9 mouse cellular contexts compared by ENCODE assay signal in genomic region chr2:35728633-35729032, GRCm38 (mm10).
DNase-seq lines count a peak whose midpoint lies in the region; ATAC-seq and TF ChIP-seq lines count a peak whose summit lies in the region.
"Had no signal": no experiment of that assay in that cellular context is flagged by ENCODE, and none has a peak within 500 bp of the region (broad histone marks: within the 10 kb centered on the region; RNA-seq: fewer than 3 reads in every experiment).

No protein-coding gene starts in this region.

- TF ChIP-seq CTCF in E14TG2a.4 (conservative IDR thresholded peaks at IDR 0.05; ENCODE audit: low read length): no peak

- no peaks in the 10 kb centered on the region for H3K9me3 ChIP-seq in heart, embryonic 14.5 days (ENCODE audit: control insufficient read depth, low read length)
- no peaks in the 10 kb centered on the region for H3K9me3 ChIP-seq in E14TG2a.4 (ENCODE audit: low read length)
- H3K9me3 ChIP-seq in embryonic facial prominence, embryonic 13.5 days: 0 out of 2 replicates have a peak, but pooled peaks cover 4% of the 10 kb centered on the region
- no peaks in the 10 kb centered on the region for H3K9me3 ChIP-seq in limb, embryonic 15.5 days

- H3K27me3 ChIP-seq in heart, embryonic 14.5 days (ENCODE audit: control insufficient read depth, insufficient read depth, low read length): no peaks in the 10 kb centered on the region
- H3K27me3 ChIP-seq in E14TG2a.4 (ENCODE audit: insufficient read depth, low read length): no peaks in the 10 kb centered on the region
- no peaks in the 10 kb centered on the region for H3K27me3 ChIP-seq in embryonic facial prominence, embryonic 13.5 days
- no peaks in the 10 kb centered on the region for H3K27me3 ChIP-seq in limb, embryonic 15.5 days
- H3K27me3 ChIP-seq: Patski had no signal

- peaks cover 79% of the 10 kb centered on the region for H3K36me3 ChIP-seq in heart, embryonic 14.5 days (ENCODE audit: control insufficient read depth, insufficient read depth, low read length)
- H3K36me3 ChIP-seq in E14TG2a.4 (ENCODE audit: insufficient read depth, low read length): peaks cover 67% of the 10 kb centered on the region
- H3K36me3 ChIP-seq in embryonic facial prominence, embryonic 13.5 days: peaks cover 83% of the 10 kb centered on the region
- peaks cover 70% of the 10 kb centered on the region for H3K36me3 ChIP-seq in limb, embryonic 15.5 days

- H3K9ac ChIP-seq in heart, embryonic 14.5 days (ENCODE audit: low read length): no peak overlapping the region; the same call in 1 of the 2 replicates
- H3K9ac ChIP-seq in embryonic facial prominence, embryonic 13.5 days: 0 out of 2 replicates have a peak overlapping the region, but pooled peaks have one; percentile 23
- H3K9ac ChIP-seq in limb, embryonic 15.5 days: no peak overlapping the region

- H3K27ac ChIP-seq in heart, embryonic 14.5 days (replicated peaks in 1 of 2; ENCODE audit: control insufficient read depth in 1 of 2, insufficient read depth in 1 of 2, low read depth in 2 of 2, low read length in 2 of 2): peak overlapping the region in 1 of 2 experiments; percentile 67; a peak in 3 of 4 replicates
- H3K27ac ChIP-seq in embryonic facial prominence, embryonic 13.5 days: peak overlapping the region; percentile 61; the same call in 1 of the 2 replicates
- peak overlapping the region; percentile 33 for H3K27ac ChIP-seq in limb, embryonic 15.5 days

- 25% methylated on average over 5 of the region's 5 CpGs for WGBS in heart, embryonic 14.5 days
- 28% methylated on average over 5 of the region's 5 CpGs for WGBS in embryonic facial prominence, embryonic 13.5 days
- WGBS in limb, embryonic 15.5 days: 36% methylated on average over 5 of the region's 5 CpGs

- no peak overlapping the region for H3K4me2 ChIP-seq in heart, embryonic 14.5 days (ENCODE audit: low read length)
- no peak overlapping the region for H3K4me2 ChIP-seq in embryonic facial prominence, embryonic 13.5 days
- no peak overlapping the region for H3K4me2 ChIP-seq in limb, embryonic 15.5 days

- DNase-seq in heart, postnatal 4 days: no peak
- DNase-seq in thymus, postnatal 10 days (ENCODE audit: low spot score in 2 of 2): no peak
- DNase-seq in left cerebral cortex, postnatal 36 days (ENCODE audit: low spot score in 2 of 2): no peak
- DNase-seq in cerebellum, adult 18-20 months: no peak

- intact Hi-C loops in left cerebral cortex, postnatal 36 days (cut with DNase I): loop anchor here (10.0 kb wide), 1 partner anchor 174 kb away; the partner anchor contains the start of gene Dab2ip

- peak; percentile 14; the same call in 1 of the 2 replicates for ATAC-seq in heart, embryonic 14.5 days (ENCODE audit: insufficient number of reproducible peaks, insufficient read depth, low FRiP score, low read depth)
- ATAC-seq in embryonic facial prominence, embryonic 13.5 days (ENCODE audit: insufficient number of reproducible peaks, insufficient read depth, low FRiP score, low TSS enrichment, low read depth): no peak
- 0 out of 2 replicates have a peak, but pooled peaks have one; percentile 21 for ATAC-seq in limb, embryonic 15.5 days (ENCODE audit: insufficient number of reproducible peaks, low FRiP score, low TSS enrichment, low read depth)
- ATAC-seq: Patski had no signal

- peaks cover 12 to 21% of the 10 kb centered on the region in 2 experiments for H3K4me1 ChIP-seq in heart, embryonic 14.5 days (ENCODE audit: control insufficient read depth in 2 of 2, insufficient read depth in 2 of 2, low read length in 2 of 2)
- H3K4me1 ChIP-seq in E14TG2a.4 (replicated peaks; ENCODE audit: low read depth, low read length): peaks cover 47% of the 10 kb centered on the region
- H3K4me1 ChIP-seq in embryonic facial prominence, embryonic 13.5 days: peaks cover 24% of the 10 kb centered on the region
- H3K4me1 ChIP-seq in limb, embryonic 15.5 days: peaks cover 21% of the 10 kb centered on the region

- no peak overlapping the region for H3K4me3 ChIP-seq in heart, embryonic 14.5 days (ENCODE audit: control insufficient read depth in 1 of 2, insufficient read depth in 1 of 2, low read depth in 1 of 2, low read length in 2 of 2)
- H3K4me3 ChIP-seq in E14TG2a.4 (replicated peaks; ENCODE audit: low read length): 0 out of 2 replicates have a peak overlapping the region, but pooled peaks have one; percentile 13
- no peak overlapping the region for H3K4me3 ChIP-seq in embryonic facial prominence, embryonic 13.5 days
- H3K4me3 ChIP-seq in limb, embryonic 15.5 days: no peak overlapping the region
